Comparison of ENCODE assay signal across 10 mouse cellular contexts in genomic region chr4:142070840-142071239, GRCm38 (mm10). TPM values are rescaled to one million over a fixed set of nuclear protein-coding genes. Genes with fewer than 3 reads are reported as not detected.
DNase-seq lines count a peak whose midpoint lies in the region; ATAC-seq and TF ChIP-seq lines count a peak whose summit lies in the region.
"Had no signal": no experiment of that assay in that cellular context is flagged by ENCODE, and none has a peak within 500 bp of the region (broad histone marks: within the 10 kb centered on the region; RNA-seq: fewer than 3 reads in every experiment).

No protein-coding gene starts in this region.

- peaks cover 57% of the 10 kb centered on the region in 2 experiments for H3K4me1 ChIP-seq in ES-E14 (ENCODE audit: control insufficient read depth in 2 of 2, insufficient read depth in 2 of 2, low read length in 2 of 2, poor library complexity in 1 of 2)
- H3K4me1 ChIP-seq in intestine, embryonic 16.5 days (ENCODE audit: control insufficient read depth, insufficient read depth, low read length) = peaks cover 47% of the 10 kb centered on the region
- H3K4me1 ChIP-seq in liver, postnatal 0 days (ENCODE audit: insufficient read depth) = peaks cover 40% of the 10 kb centered on the region
- H3K4me1 ChIP-seq in thymus, adult 2 months (replicated peaks; ENCODE audit: control insufficient read depth, insufficient read depth, low read length) = no peaks in the 10 kb centered on the region
- 0 out of 2 replicates have a peak, but pooled peaks cover 3% of the 10 kb centered on the region for H3K4me1 ChIP-seq in midbrain, embryonic 14.5 days (ENCODE audit: control insufficient read depth, insufficient read depth, low read length)

- H3K4me2 ChIP-seq in intestine, embryonic 16.5 days (ENCODE audit: low read depth, low read length) = peak overlapping the region; percentile 29
- H3K4me2 ChIP-seq in liver, postnatal 0 days (ENCODE audit: low read depth, low read length) = no peak overlapping the region
- no peak overlapping the region for H3K4me2 ChIP-seq in midbrain, embryonic 14.5 days (ENCODE audit: low read length)
- H3K4me2 ChIP-seq: neural tube, embryonic 12.5 days had no signal

- H3K27ac ChIP-seq in gastrocnemius, adult 2 months = peak overlapping the region; percentile 28; the same call in 1 of the 2 replicates
- H3K27ac ChIP-seq in ES-E14 (ENCODE audit: insufficient read depth, low read depth, low read length, poor library complexity, severe bottlenecking) = peak overlapping the region; percentile 97
- peak overlapping the region; percentile 86 for H3K27ac ChIP-seq in intestine, embryonic 16.5 days (ENCODE audit: low read length)
- peak overlapping the region; percentile 88 for H3K27ac ChIP-seq in liver, postnatal 0 days (ENCODE audit: low read depth)
- no peak overlapping the region for H3K27ac ChIP-seq in thymus, adult 2 months (ENCODE audit: control insufficient read depth, insufficient read depth, low read length)
- no peak overlapping the region for H3K27ac ChIP-seq in midbrain, embryonic 14.5 days (replicated peaks; ENCODE audit: low read depth, low read length)
- H3K27ac ChIP-seq: neural tube, embryonic 12.5 days had no signal

- no peaks in the 10 kb centered on the region for H3K27me3 ChIP-seq in intestine, embryonic 16.5 days (replicated peaks; ENCODE audit: control insufficient read depth, insufficient read depth, low read length)
- no peaks in the 10 kb centered on the region for H3K27me3 ChIP-seq in liver, postnatal 0 days (ENCODE audit: insufficient read depth, low read length)
- no peaks in the 10 kb centered on the region for H3K27me3 ChIP-seq in thymus, adult 2 months (ENCODE audit: control insufficient read depth, insufficient read depth, low read length)
- peaks cover 4% of the 10 kb centered on the region; the same call in 1 of the 2 replicates for H3K27me3 ChIP-seq in midbrain, embryonic 14.5 days (ENCODE audit: control insufficient read depth, insufficient read depth, low read length)
- H3K27me3 ChIP-seq: neural tube, embryonic 12.5 days had no signal

- no peak overlapping the region for H3K4me3 ChIP-seq in gastrocnemius, adult 2 months
- 0 out of 4 replicates have a peak overlapping the region, but pooled peaks of 1 of the 2 experiments have one; percentile 7 for H3K4me3 ChIP-seq in ES-E14 (ENCODE audit: insufficient read depth in 1 of 2, low read depth in 1 of 2, low read length in 2 of 2, poor library complexity in 1 of 2, severe bottlenecking in 1 of 2)
- H3K4me3 ChIP-seq in intestine, embryonic 16.5 days (ENCODE audit: low read length) = no peak overlapping the region
- no peak overlapping the region for H3K4me3 ChIP-seq in liver, postnatal 0 days (ENCODE audit: low read depth, low read length)
- no peak overlapping the region for H3K4me3 ChIP-seq in thymus, adult 2 months (ENCODE audit: control insufficient read depth, insufficient read depth, low read length)
- no peak overlapping the region for H3K4me3 ChIP-seq in midbrain, embryonic 14.5 days (replicated peaks; ENCODE audit: low read depth, low read length)
- H3K4me3 ChIP-seq: neural tube, embryonic 12.5 days had no signal

- no peaks in the 10 kb centered on the region for H3K36me3 ChIP-seq in ES-E14 (ENCODE audit: control insufficient read depth, insufficient read depth, low read length, poor library complexity, severe bottlenecking)
- H3K36me3 ChIP-seq in intestine, embryonic 16.5 days (ENCODE audit: control insufficient read depth, insufficient read depth, low read length) = no peaks in the 10 kb centered on the region
- no peaks in the 10 kb centered on the region for H3K36me3 ChIP-seq in liver, postnatal 0 days (replicated peaks; ENCODE audit: insufficient read depth, low read length)
- no peaks in the 10 kb centered on the region for H3K36me3 ChIP-seq in thymus, adult 2 months (ENCODE audit: control insufficient read depth, insufficient read depth, low read length)
- no peaks in the 10 kb centered on the region for H3K36me3 ChIP-seq in midbrain, embryonic 14.5 days (ENCODE audit: control insufficient read depth, insufficient read depth, low read length)
- H3K36me3 ChIP-seq: neural tube, embryonic 12.5 days had no signal

- in situ Hi-C loops in ES-E14 (cut with MboI; ENCODE audit: low sequenced_read_pairs in 2 of 2, unreplicated experiment in 2 of 2) = no loop called here

- no peak for DNase-seq in gastrocnemius, adult 2 months
- no peak for DNase-seq in gastrocnemius, postnatal 10 days
- peak; percentile 83 for DNase-seq in ES-E14 (ENCODE audit: low read depth, low spot score)
- peak; percentile 69 for DNase-seq in liver, postnatal 0 days
- DNase-seq in thymus, adult 2 months = no peak
- DNase-seq in urinary bladder, postnatal 4 days (ENCODE audit: low spot score in 2 of 2) = no peak
- no peak for DNase-seq in midbrain, embryonic 14.5 days

- no peaks in the 10 kb centered on the region for H3K9me3 ChIP-seq in ES-E14 (ENCODE audit: control insufficient read depth, insufficient read depth, low read depth, low read length)
- no peaks in the 10 kb centered on the region for H3K9me3 ChIP-seq in intestine, embryonic 16.5 days (ENCODE audit: control insufficient read depth, low read length)
- H3K9me3 ChIP-seq in liver, postnatal 0 days (ENCODE audit: low read length) = no peaks in the 10 kb centered on the region
- H3K9me3 ChIP-seq in midbrain, embryonic 14.5 days (ENCODE audit: control insufficient read depth, low read length) = no peaks in the 10 kb centered on the region
- H3K9me3 ChIP-seq: neural tube, embryonic 12.5 days had no signal

- intact Hi-C loops in gastrocnemius, adult 2 months (cut with DNase I) = no loop called here

- WGBS in intestine, embryonic 16.5 days = 22% methylated on average over 8 of the region's 8 CpGs
- WGBS in liver, postnatal 0 days (ENCODE audit: insufficient replicate concordance) = 13% methylated on average over 8 of the region's 8 CpGs
- WGBS in thymus, adult 2 months = 56% methylated on average over 8 of the region's 8 CpGs
- WGBS in midbrain, embryonic 14.5 days = 7% methylated on average over 8 of the region's 8 CpGs

- TF ChIP-seq POLR2A in thymus, adult 2 months (IDR thresholded peaks at IDR 0.05; ENCODE audit: control insufficient read depth, extremely low read depth, insufficient read depth, low read length, poor library complexity) = no peak

- peak overlapping the region; percentile 69; the same call in 1 of the 2 replicates for H3K9ac ChIP-seq in ES-E14 (ENCODE audit: insufficient read depth, low read depth, low read length, poor library complexity, severe bottlenecking)
- H3K9ac ChIP-seq in intestine, embryonic 16.5 days (ENCODE audit: low read depth, low read length) = peak overlapping the region; percentile 36; the same call in 1 of the 2 replicates
- no peak overlapping the region for H3K9ac ChIP-seq in liver, postnatal 0 days (replicated peaks)
- no peak overlapping the region for H3K9ac ChIP-seq in midbrain, embryonic 14.5 days (replicated peaks; ENCODE audit: low read length)
- H3K9ac ChIP-seq: neural tube, embryonic 12.5 days had no signal

- peak; percentile 44 for ATAC-seq in intestine, embryonic 16.5 days
- peak; percentile 77 for ATAC-seq in liver, postnatal 0 days
- ATAC-seq in midbrain, embryonic 14.5 days (ENCODE audit: low FRiP score, low TSS enrichment) = no peak

- TF ChIP-seq CTCF in gastrocnemius, adult 2 months (IDR thresholded peaks at IDR 0.05) = no peak
- TF ChIP-seq CTCF in liver, postnatal 0 days (IDR thresholded peaks at IDR 0.05; ENCODE audit: low read depth) = no peak
- no peak for TF ChIP-seq CTCF in thymus, adult 2 months (IDR thresholded peaks at IDR 0.05; ENCODE audit: borderline replicate concordance, control insufficient read depth, extremely low read depth, insufficient read depth, low read length, poor library complexity)

- peak; percentile 75 for TF ChIP-seq EP300 in liver, postnatal 0 days (IDR thresholded peaks at IDR 0.05; ENCODE audit: low read depth)

TF ChIP-seq in ES-E14, 5 proteins besides CTCF, POLR2A, EP300 and RAD21:
- TF ChIP-seq HCFC1 (IDR thresholded peaks at IDR 0.05; ENCODE audit: borderline replicate concordance, insufficient read depth, low read length) (0 out of 2 replicates have a peak, but pooled peaks have one; percentile 47), ZNF384 (IDR thresholded peaks at IDR 0.05; ENCODE audit: low read depth, low read length) (no peak), CHD2 (IDR thresholded peaks at IDR 0.05; ENCODE audit: low read depth, low read length) (peak; percentile 69)

RNA-seq across cellular contexts. Expression of gene Tmem51, which starts 13.3 kb away (rescaled TPM):
- total RNA-seq in gastrocnemius, adult 2 months (2021) = under 1 TPM; 0.66 to 0.75 TPM
- 1 to 10 TPM; 4.3 to 4.9 TPM for total RNA-seq in gastrocnemius, postnatal 10 days (2021)
- total RNA-seq in ES-E14 (2012; rRNA removed) = 13.6 and 24.0 TPM in 2 replicates
- 160 and 206 TPM in 2 replicates for polyA plus RNA-seq in intestine, embryonic 16.5 days (2015; fragmentation: Nextera tagmentation; extraction: Ambion mirVana)
- polyA plus RNA-seq in liver, postnatal 0 days (2015; fragmentation: Nextera tagmentation; extraction: Ambion mirVana) = 13.7 and 15.7 TPM in 2 replicates
- polyA plus RNA-seq in thymus, adult 2 months (2012; rRNA removed) = 8.0 and 9.6 TPM in 2 replicates
- polyA plus RNA-seq in midbrain, embryonic 14.5 days (2014; fragmentation: Nextera tagmentation; extraction: Ambion mirVana) = 4.8 and 7.2 TPM in 2 replicates
- total RNA-seq: MEL had no signal

RNA-seq across cellular contexts. Expression of gene Fhad1, which starts 56.0 kb away (rescaled TPM):
- not detected for total RNA-seq in gastrocnemius, adult 2 months (2021)
- 1 to 10 TPM; 2.1 to 4.5 TPM for total RNA-seq in gastrocnemius, postnatal 10 days (2021)
- 0.49 and 0.74 TPM in 2 replicates for total RNA-seq in ES-E14 (2012; rRNA removed)
- polyA plus RNA-seq in intestine, embryonic 16.5 days (2015; fragmentation: Nextera tagmentation; extraction: Ambion mirVana) = 1.4 and 2.3 TPM in 2 replicates
- 0.71 and 1.0 TPM in 2 replicates for polyA plus RNA-seq in liver, postnatal 0 days (2015; fragmentation: Nextera tagmentation; extraction: Ambion mirVana)
- 0.78 and 1.1 TPM in 2 replicates for polyA plus RNA-seq in thymus, adult 2 months (2012; rRNA removed)
- polyA plus RNA-seq in midbrain, embryonic 14.5 days (2014; fragmentation: Nextera tagmentation; extraction: Ambion mirVana) = 2.4 and 3.6 TPM in 2 replicates
- total RNA-seq: MEL had no signal

Comparison
In these comparisons a context has a peak if more than half of its experiments do, and no peak if none do; other contexts are left out.
1. DNase-seq: peak in ES-E14 (single experiment) and liver, postnatal 0 days (single experiment); none in gastrocnemius, adult 2 months (single experiment), gastrocnemius, postnatal 10 days (single experiment), thymus, adult 2 months (single experiment), urinary bladder, postnatal 4 days (0 of 2) and midbrain, embryonic 14.5 days (single experiment).
2. H3K27ac ChIP-seq: peak in gastrocnemius, adult 2 months (single experiment), ES-E14 (single experiment), intestine, embryonic 16.5 days (single experiment) and liver, postnatal 0 days (single experiment); none in thymus, adult 2 months (single experiment) and midbrain, embryonic 14.5 days (single experiment).
3. H3K9ac ChIP-seq: peak in ES-E14 (single experiment) and intestine, embryonic 16.5 days (single experiment); none in liver, postnatal 0 days (single experiment) and midbrain, embryonic 14.5 days (single experiment).